Mouse (Mus musculus) cerebellum, adult 8-10 months (tissue): Measurements from ENCODE around the gene Eif2ak3.

Experiments
- DNase-seq: peaks from one replicate; pipeline ENCODE4 v3.0.0; 2022

The Eif2ak3 gene

GRCm38 (mm10) chr6:70831179-70831839 is 13.0 kb upstream of the Eif2ak3 start:
- DNase-seq = no peak

GRCm38 (mm10) chr6:70837297-70837696 is 7.0 kb upstream of the Eif2ak3 start:
- DNase-seq = no peak

GRCm38 (mm10) chr6:70838532-70838931 is 5.8 kb upstream of the Eif2ak3 start:
- DNase-seq = no peak

- no peak for DNase-seq
Measured at GRCm38 (mm10) chr6:70840281-70840680, 4.0 kb upstream of the Eif2ak3 start.

- DNase-seq = peak; percentile 14
Measured at GRCm38 (mm10) chr6:70842991-70843390, 1.3 kb upstream of the Eif2ak3 start.

DNA sequence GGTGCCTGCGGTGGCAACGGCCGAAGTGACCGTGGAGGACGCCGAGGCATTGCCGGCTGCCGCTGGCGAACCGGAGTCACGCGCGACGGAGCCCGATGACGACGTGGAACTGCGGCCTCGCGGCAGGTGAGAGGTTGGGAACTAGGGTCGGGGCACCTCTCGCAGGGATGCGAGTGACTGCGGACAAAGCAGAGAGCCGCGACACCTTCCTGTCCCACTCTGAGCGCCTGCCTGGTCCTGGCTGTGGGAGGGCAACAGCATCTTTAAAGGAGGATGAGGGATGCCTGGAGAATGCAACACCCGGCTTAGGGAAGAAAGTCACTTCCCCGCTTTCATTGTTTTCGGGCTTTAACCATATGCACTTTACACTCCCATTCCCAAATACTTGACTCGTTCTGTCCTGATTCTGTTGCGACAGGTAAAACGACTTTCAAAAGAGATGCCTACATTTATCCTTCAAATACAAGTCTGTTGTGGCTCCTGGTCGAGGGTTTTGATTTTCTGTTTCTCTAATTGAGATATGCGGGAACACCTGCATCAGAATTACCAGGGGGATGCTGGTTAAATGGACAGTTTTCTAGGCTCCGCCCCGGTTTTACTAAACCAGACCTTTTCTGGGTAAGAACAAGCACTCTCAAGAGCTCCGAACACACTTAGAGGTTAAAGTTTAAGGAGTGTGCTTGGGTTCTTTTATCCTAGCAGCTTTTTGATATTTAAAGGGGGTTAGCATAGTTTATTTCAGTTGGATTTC is 756 bp downstream of the Eif2ak3 start:
- peak; percentile 16 for DNase-seq

DNA sequence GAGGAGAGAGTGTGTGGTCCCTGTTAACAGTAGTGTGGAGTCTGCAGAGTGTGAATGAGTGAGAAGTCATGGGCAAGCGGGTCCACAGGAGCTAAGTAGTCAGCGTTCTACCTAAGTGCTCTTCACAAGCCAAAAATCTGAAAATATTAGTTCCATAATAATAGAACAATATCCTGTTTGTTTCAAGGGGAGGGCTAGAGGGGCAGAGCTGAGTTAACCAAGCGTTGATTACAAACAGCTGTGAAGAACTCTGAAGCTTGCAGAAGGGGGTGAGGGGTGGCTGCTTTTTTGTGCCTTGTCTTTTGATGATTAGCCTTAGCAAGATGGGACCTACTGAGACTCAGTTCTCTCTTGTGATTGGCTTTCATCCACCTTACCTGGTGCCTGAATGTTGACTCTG is 3.1 kb downstream of the Eif2ak3 start:
- DNase-seq = no peak

DNA sequence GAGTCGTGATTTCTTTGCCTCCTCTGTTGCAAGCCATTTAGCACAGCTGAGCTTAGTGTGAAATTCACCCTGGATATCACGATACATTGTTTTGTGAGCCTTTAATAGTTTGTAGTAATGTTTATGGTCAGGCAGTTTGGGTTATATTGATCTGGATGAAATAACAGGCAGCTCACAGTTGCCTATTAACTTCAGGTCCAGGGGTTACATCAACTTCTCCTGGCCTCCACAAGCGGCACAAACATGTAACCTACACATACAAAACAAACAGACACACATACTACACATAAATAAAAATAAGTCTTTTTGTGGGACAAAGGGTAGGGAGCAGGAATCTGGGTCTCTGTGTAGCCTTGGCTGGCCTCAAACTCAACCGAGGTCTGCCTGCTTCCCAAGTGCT is 9.1 kb downstream of the Eif2ak3 start:
- DNase-seq = no peak

DNA sequence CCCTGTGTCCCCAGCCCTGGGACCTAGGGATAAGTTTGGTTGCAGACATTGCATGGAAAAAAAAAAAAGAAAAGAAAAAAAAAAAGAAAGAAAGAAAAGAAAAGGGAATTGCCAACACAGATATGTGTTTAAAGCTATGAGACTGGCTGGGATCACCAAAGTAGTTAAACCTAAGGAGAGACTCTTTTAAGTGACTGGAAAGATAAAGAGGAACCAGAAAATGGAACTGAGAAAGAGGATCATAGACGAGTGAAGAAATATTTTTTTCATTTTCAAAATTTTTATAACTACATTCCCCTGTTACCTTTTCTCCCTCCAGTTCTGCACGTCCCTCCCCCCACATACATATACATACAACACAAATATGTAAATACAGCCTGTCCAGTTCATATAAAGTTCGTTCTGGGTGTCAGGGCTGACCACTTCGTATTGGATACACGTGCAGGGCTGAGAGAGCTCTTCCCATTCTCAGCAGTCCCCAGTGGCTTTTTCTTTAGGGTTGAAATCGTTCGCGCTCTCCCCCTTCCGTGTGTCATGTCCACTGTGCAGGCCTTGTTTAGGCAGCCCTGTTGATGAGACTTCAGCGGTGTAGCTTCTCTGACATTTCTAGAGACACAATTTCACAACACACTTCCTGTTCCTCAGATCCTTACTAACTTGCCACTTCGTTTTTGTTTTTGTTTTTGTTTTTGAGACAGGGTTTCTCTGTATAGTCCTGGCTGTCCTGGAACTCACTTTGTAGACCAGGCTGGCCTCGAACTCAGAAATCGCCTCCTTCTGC is 11.4 kb downstream of the Eif2ak3 start:
- no peak for DNase-seq

- DNase-seq = no peak
Measured at GRCm38 (mm10) chr6:70862726-70863125, 18.4 kb downstream of the Eif2ak3 start.

DNA sequence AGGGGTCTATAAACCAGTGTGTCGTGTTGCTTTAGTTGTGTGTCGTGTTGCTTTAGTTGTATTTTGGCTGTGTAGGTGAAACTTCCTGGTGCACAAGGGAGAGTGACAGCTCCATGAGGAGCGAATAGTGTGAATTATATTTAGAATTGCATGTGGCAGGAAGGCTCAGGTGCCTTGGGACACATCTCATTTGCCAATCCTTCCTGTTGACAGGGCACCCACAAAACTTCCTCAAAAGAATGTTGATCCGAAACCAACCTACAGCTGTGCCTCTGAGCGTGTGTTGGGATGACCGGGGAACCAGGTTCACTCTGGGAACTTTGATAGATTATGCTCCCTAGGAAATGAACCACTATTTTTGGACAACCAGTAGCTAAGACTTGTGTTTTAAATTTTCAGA is 20.0 kb downstream of the Eif2ak3 start:
- no peak for DNase-seq

DNA sequence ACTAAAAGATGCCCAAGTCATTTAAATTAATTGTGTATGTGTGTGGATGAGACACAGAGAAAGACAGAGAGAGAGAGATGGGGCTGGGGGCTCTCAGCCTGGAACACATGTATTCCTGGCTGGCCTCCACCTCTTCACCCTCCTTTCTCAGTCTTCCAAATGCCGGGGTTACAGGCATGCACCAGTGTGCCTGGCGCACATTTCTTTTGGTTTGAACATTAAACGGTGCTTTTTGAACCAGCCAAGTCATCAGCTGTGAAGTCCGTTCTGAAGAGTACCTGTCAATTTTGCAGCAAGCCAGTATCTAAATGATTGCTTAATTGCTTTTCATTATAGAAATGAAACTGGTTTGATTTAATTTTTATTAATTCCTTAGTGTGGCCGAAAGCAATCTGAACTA is 22.4 kb downstream of the Eif2ak3 start:
- no peak for DNase-seq

DNA sequence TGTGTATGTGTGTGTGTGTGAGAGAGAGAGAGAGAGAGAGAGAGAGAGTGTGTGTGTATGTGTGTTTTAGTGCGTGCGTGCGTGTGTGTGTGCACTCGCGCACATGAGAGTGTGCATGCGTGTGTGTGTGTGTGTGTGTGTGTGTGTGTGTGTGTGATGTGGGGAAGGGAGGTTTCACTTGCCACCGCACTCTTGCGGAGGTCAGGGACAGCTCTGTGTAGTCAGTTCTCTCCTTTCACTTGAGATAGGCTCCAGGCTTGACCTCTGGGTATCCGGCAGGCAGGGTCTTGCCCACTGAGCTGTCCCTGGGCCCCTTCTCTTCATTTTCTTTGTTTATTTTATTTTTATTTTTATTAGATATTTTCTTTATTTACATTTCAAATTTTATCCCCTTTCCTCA is 23.0 kb downstream of the Eif2ak3 start:
- DNase-seq = no peak

- no peak for DNase-seq
Measured at GRCm38 (mm10) chr6:70871511-70871980, 27.2 kb downstream of the Eif2ak3 start.

GRCm38 (mm10) chr6:70872128-70872527 is 27.8 kb downstream of the Eif2ak3 start:
- peak; percentile 59 for DNase-seq

DNA sequence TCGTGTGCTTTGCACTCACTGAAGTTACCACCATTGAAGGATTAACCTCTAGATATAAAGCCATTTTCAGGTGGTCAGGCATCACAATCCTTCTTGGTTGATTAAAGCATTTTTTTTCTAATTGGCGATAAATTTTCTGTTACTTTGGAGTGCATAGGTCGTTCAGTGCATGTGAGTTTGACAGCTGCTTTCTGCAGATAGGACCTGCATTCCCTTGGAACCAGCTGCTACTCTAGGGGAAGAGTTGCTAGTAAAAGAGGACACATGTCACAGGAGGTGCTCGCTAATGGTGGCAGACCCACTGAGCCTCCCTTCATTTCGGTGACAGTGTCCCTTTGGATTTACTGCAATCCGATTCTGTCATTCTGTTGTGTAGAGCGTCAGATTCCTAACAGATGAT is 28.3 kb downstream of the Eif2ak3 start:
- DNase-seq = no peak

DNA sequence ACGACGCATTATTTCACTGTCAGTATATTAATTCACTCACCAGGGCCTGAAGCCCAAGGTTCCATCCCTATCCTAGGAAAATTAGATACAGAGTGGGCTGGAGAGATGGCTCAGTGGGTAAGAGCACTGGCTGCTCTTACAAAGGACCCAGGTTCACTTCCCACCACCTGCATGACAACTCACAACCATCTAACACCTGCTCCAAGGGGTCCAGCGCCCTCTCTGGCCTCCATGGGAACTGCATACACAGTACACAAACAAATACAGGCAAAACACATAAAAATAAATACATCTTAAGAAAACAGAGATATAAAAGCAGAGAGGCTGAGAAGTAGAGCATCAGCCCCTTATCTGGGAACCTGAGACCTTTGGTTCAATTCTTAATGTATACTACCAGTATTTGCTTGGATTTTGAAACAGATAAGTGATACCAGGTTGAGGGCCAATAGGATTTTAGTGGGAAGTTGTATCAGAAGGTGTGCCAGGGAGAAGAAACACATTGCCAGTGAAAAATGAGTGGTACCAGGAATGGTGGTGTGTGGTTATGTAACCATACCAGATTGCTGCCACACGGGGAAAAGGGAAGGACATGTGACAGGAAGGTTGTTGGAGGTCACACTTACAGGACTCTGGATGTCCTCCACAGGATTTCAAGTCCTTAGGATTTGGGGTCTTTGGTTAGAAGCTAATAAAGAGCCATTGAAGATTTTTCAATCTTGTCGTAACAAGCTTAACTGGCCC is 29.9 kb downstream of the Eif2ak3 start:
- peak; percentile 17 for DNase-seq

DNA sequence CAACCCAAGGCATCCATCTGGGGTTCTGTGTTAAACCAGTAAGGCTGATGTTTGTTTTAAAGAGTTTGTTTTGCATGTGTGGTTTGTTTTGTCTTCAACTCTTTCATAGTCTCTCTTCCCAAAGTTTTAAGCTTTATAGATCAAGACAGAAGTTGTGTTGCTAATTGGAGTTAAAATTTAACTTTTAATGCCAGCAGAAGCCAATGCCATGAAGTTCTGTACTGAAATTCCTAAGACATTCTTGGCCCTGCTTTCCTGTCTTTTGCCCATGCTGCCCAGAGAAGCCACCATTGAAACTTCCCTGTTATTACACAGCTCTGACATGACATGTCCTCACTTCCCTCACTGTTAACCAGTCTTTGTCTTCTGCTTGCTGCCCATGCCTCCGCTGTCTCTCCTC is 30.7 kb downstream of the Eif2ak3 start:
- no peak for DNase-seq

GRCm38 (mm10) chr6:70880714-70881304 is 36.5 kb downstream of the Eif2ak3 start:
- peak; percentile 86 for DNase-seq

DNA sequence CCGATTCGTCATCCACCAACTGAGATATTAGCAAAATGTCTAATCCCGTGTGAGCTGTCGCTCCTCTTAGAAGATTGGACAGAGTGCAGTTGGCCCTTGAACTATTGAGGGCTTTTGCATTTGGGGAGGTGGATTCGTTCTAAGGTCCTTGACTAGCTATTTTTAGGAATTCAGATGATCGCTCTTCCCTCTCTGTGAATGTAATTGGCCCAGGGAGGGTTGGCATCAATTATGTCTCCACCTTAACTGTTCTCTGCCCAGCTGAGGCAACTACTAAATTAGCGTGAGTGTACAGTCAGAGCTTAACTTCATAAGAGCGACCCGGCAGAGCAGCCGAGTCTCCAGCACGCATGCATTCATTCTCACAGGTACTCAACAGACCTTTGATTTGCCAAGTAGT is 43.7 kb downstream of the Eif2ak3 start:
- no peak for DNase-seq

DNA sequence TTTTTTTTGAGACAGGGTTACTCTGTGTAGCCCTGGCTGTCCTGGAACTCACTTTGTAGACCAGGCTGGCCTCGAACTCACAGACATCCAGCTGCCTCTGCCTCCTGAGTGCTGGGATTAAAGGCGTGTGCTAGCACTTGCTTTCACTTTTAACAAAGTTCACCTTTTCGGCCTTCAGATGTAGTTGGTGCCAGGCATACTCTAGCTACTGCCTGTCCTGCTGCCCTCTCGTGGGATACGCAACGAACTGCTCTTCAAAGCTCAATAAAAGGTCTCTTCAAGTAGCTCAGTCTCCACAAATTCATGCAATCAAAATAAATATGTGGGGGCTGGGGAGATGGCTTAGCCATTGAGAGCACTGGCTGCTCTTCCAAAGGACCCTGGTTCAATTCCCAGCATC is 53.9 kb downstream of the Eif2ak3 start:
- DNase-seq = no peak

DNA sequence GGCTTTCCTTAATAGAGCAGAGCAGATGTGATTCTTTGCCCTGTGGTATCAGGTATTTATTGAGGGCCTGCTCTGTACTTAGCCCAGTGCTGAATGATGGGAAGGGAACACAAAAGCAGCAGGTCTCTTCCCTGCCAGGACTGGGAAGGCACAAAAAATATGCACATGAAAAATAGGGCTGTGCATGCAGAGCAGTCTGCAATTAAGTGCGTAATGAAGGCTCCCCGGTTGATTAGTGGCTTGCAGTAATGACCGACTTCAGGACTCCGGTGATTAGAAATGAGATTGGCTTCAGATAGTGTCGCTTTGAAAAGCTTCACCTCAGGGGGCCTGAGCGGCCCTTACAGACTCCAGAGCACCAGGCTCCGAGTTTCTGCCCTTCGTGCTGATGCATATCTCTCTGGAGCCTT is 55.3 kb downstream of the Eif2ak3 start:
- no peak for DNase-seq

- DNase-seq = no peak
Measured at GRCm38 (mm10) chr6:70903689-70904088, 59.4 kb downstream of the Eif2ak3 start.
